9 mouse cellular contexts compared by ENCODE assay signal in the genomic region with DNA sequence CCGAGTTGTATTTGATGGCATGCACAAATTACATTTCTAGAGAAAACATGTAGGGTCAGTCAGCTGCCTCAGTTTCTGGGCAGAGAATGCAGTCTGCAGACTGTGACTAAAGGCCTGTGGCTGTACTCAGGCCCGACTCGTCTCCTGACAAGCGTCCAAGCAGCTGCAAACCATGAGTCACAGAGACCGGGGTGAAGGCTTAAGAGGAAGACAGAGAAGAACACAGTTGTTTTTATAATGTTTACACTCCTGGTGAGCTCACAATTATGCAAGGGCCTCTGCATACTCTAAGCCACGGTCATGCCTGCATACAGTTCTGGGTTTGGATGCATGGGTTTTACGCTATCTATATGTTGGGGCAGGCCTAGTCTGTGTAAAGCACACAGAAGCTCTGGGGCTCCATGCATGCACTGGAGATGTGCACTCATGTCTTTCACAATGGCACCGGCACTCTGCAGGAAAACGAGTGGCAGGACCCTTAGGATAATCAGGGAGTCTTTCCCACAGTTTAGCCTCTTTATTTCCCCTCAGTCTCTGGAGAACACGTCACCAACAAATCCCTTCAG. TPM values are rescaled to one million over a fixed set of nuclear protein-coding genes. Genes with fewer than 3 reads are reported as not detected.
DNase-seq lines count a peak whose midpoint lies in the region; ATAC-seq and TF ChIP-seq lines count a peak whose summit lies in the region.
"Had no signal": no experiment of that assay in that cellular context is flagged by ENCODE, and none has a peak within 500 bp of the region (broad histone marks: within the 10 kb centered on the region; RNA-seq: fewer than 3 reads in every experiment).

No protein-coding gene starts in this region.

- intact Hi-C loops in left cerebral cortex, postnatal 10 days (cut with DNase I) = no loop called here

- peak overlapping the region; percentile 22 for H3K9ac ChIP-seq in heart, embryonic 16.5 days (ENCODE audit: low read length)

- no peaks in the 10 kb centered on the region for H3K9me3 ChIP-seq in heart, embryonic 16.5 days (replicated peaks; ENCODE audit: control insufficient read depth, low read length)

- ATAC-seq in heart, embryonic 16.5 days (replicated peaks; ENCODE audit: extremely low read depth, insufficient read depth, low FRiP score) = peak; percentile 7; the same call in 1 of the 2 replicates

- H3K36me3 ChIP-seq in kidney, adult 2 months (ENCODE audit: control insufficient read depth, insufficient read depth, low read length) = no peaks in the 10 kb centered on the region
- 0 out of 2 replicates have a peak, but pooled peaks cover 2% of the 10 kb centered on the region for H3K36me3 ChIP-seq in heart, embryonic 16.5 days (ENCODE audit: control insufficient read depth, insufficient read depth)

- peak; percentile 26 for DNase-seq in kidney, adult 2 months
- DNase-seq in kidney, adult 8-10 months = no peak
- peak; percentile 96 for DNase-seq in fibroblast of lung, adult 2 months (ENCODE audit: low read depth)
- DNase-seq in lung, postnatal 10 days = peak; percentile 85
- DNase-seq in layer of hippocampus, adult 8-10 months (ENCODE audit: low spot score in 2 of 2) = no peak
- DNase-seq in left cerebral cortex, postnatal 10 days (ENCODE audit: extremely low spot score in 1 of 2, low spot score in 2 of 2) = no peak
- DNase-seq in layer of hippocampus, postnatal 14 days (ENCODE audit: low spot score in 2 of 2) = no peak

- H3K4me1 ChIP-seq in kidney, adult 2 months (ENCODE audit: control insufficient read depth, insufficient read depth, low read length) = no peaks in the 10 kb centered on the region
- peaks cover 67% of the 10 kb centered on the region for H3K4me1 ChIP-seq in heart, embryonic 16.5 days (ENCODE audit: control insufficient read depth, insufficient read depth, low read length)

- no peak for TF ChIP-seq CTCF in kidney, adult 2 months (conservative IDR thresholded peaks at IDR 0.05; ENCODE audit: insufficient read depth, insufficient read length, low read depth, low read length)

- no peak for TF ChIP-seq POLR2A in kidney, adult 2 months (IDR thresholded peaks at IDR 0.05; ENCODE audit: low read depth, low read length)

- no peaks in the 10 kb centered on the region for H3K27me3 ChIP-seq in kidney, adult 2 months (replicated peaks; ENCODE audit: control insufficient read depth, insufficient read depth, low read length)
- no peaks in the 10 kb centered on the region for H3K27me3 ChIP-seq in heart, embryonic 16.5 days (ENCODE audit: control insufficient read depth, insufficient read depth, low read length)

- H3K27ac ChIP-seq in kidney, adult 2 months (ENCODE audit: insufficient read depth, low read depth, low read length) = no peak overlapping the region
- peak overlapping the region; percentile 85 for H3K27ac ChIP-seq in heart, embryonic 16.5 days (ENCODE audit: low read length)

- H3K4me3 ChIP-seq in kidney, adult 2 months (ENCODE audit: insufficient read depth, low read depth, low read length) = no peak overlapping the region
- H3K4me3 ChIP-seq in heart, embryonic 16.5 days (ENCODE audit: low read length) = no peak overlapping the region
- H3K4me3 ChIP-seq: erythroblast, embryonic 14.5 days had no signal

- peak overlapping the region; percentile 23 for H3K4me2 ChIP-seq in heart, embryonic 16.5 days (ENCODE audit: low read depth, low read length)

- WGBS in kidney, adult 2 months = 80% methylated on average over 10 of the region's 10 CpGs
- 34% methylated on average over 10 of the region's 10 CpGs for WGBS in heart, embryonic 16.5 days

RNA-seq across cellular contexts. Expression of a gene that starts 39.8 kb away (rescaled TPM):
- polyA plus RNA-seq in kidney, adult 2 months (2012; rRNA removed) = 5.2 and 5.5 TPM in 2 replicates
- polyA plus RNA-seq in heart, embryonic 16.5 days (2015; fragmentation: Nextera tagmentation; extraction: Ambion mirVana) = 5.2 and 5.4 TPM in 2 replicates
- total RNA-seq in layer of hippocampus, adult 8-10 months (2022) = 10 to 100 TPM; 10.8 to 14.7 (median 12.3) TPM
- total RNA-seq in left cerebral cortex, postnatal 10 days (2021) = 10 to 100 TPM; 43.3 to 46.2 TPM
- 10 to 100 TPM; 18.4 to 21.3 TPM for total RNA-seq in layer of hippocampus, postnatal 14 days (2021)
- polyA plus RNA-seq: erythroblast, embryonic 14.5 days had no signal

RNA-seq across cellular contexts. Expression of a gene that starts 41.0 kb away (rescaled TPM):
- polyA plus RNA-seq in kidney, adult 2 months (2012; rRNA removed) = 0.03 and 0.16 TPM in 2 replicates
- polyA plus RNA-seq in heart, embryonic 16.5 days (2015; fragmentation: Nextera tagmentation; extraction: Ambion mirVana) = 0.45 and 0.50 TPM in 2 replicates
- 1 to 10 TPM in 1 of 4 experiments, under 1 TPM in 3; 0.14 to 1.1 (median 0.64) TPM for total RNA-seq in layer of hippocampus, adult 8-10 months (2022)
- under 1 TPM; 0.10 to 0.30 TPM for total RNA-seq in left cerebral cortex, postnatal 10 days (2021)
- under 1 TPM; 0.32 to 0.52 TPM for total RNA-seq in layer of hippocampus, postnatal 14 days (2021)
- polyA plus RNA-seq: erythroblast, embryonic 14.5 days had no signal

Comparison
In these comparisons a context has a peak if more than half of its experiments do, and no peak if none do; other contexts are left out.
1. DNase-seq: peak in kidney, adult 2 months (single experiment), fibroblast of lung, adult 2 months (single experiment) and lung, postnatal 10 days (single experiment); none in kidney, adult 8-10 months (0 of 2), layer of hippocampus, adult 8-10 months (0 of 2), left cerebral cortex, postnatal 10 days (0 of 2) and layer of hippocampus, postnatal 14 days (0 of 2).